Mouse (Mus musculus): Measurements from ENCODE around the gene Cnih2.

Gene Cnih2

GRCm38 (mm10) chr19:5098363-5099143 lies at the start of gene Cnih2:
TSS of gene Cnih2 (minus strand) at chr19:5098521.
- DNase-seq (ENCODE audit: low spot score) = no peak

GRCm38 (mm10) chr19:5139640-5140039 lies 41.3 kb upstream of the Cnih2 start:
- DNase-seq (ENCODE audit: low spot score) = no peak

- no peak for DNase-seq (ENCODE audit: low spot score)
Observed at GRCm38 (mm10) chr19:5131237-5131636, 32.9 kb upstream of the Cnih2 start.

GRCm38 (mm10) chr19:5129770-5130169 lies 31.4 kb upstream of the Cnih2 start:
- DNase-seq (ENCODE audit: low spot score) = no peak

- DNase-seq (ENCODE audit: low spot score) = no peak
Observed at GRCm38 (mm10) chr19:5124055-5124614, 25.8 kb upstream of the Cnih2 start.

- no peak for DNase-seq (ENCODE audit: low spot score)
Observed at GRCm38 (mm10) chr19:5123241-5123640, 24.9 kb upstream of the Cnih2 start.

GRCm38 (mm10) chr19:5122492-5122891 lies 24.2 kb upstream of the Cnih2 start:
- no peak for DNase-seq (ENCODE audit: low spot score)

- no peak for DNase-seq (ENCODE audit: low spot score)
Observed at GRCm38 (mm10) chr19:5118384-5118698, 20.0 kb upstream of the Cnih2 start, which contains the start of gene Klc2. TSS of gene Klc2 (minus strand) at chr19:5118560.

- peak; percentile 91 for DNase-seq (ENCODE audit: low spot score)
Observed at GRCm38 (mm10) chr19:5117494-5118383, 19.4 kb upstream of the Cnih2 start.

- DNase-seq (ENCODE audit: low spot score) = no peak
Observed at GRCm38 (mm10) chr19:5113783-5114182, 15.5 kb upstream of the Cnih2 start.

GRCm38 (mm10) chr19:5109659-5110453 lies 11.5 kb upstream of the Cnih2 start:
- no peak for DNase-seq (ENCODE audit: low spot score)

GRCm38 (mm10) chr19:5108702-5109101 lies 10.4 kb upstream of the Cnih2 start:
- no peak for DNase-seq (ENCODE audit: low spot score)

GRCm38 (mm10) chr19:5108271-5108575 lies 9.9 kb upstream of the Cnih2 start:
- no peak for DNase-seq (ENCODE audit: low spot score)

GRCm38 (mm10) chr19:5107556-5108270 lies 9.4 kb upstream of the Cnih2 start:
- DNase-seq (ENCODE audit: low spot score) = no peak

- DNase-seq (ENCODE audit: low spot score) = peak; percentile 92
Observed at GRCm38 (mm10) chr19:5106731-5107191, 8.4 kb upstream of the Cnih2 start, which contains the start of gene Rab1b. TSS of gene Rab1b (minus strand) at chr19:5107072.

GRCm38 (mm10) chr19:5106074-5106473 lies 7.8 kb upstream of the Cnih2 start:
- DNase-seq (ENCODE audit: low spot score) = no peak

- no peak for DNase-seq (ENCODE audit: low spot score)
Observed at GRCm38 (mm10) chr19:5097521-5098362, 579 bp downstream of the Cnih2 start.

- no peak for DNase-seq (ENCODE audit: low spot score)
Observed at GRCm38 (mm10) chr19:5095887-5096474, 2.3 kb downstream of the Cnih2 start.

GRCm38 (mm10) chr19:5094746-5095417 lies 3.4 kb downstream of the Cnih2 start:
- no peak for DNase-seq (ENCODE audit: low spot score)
